Mouse (Mus musculus) liver, embryonic 14.5 days (tissue): ENCODE data around the gene Aqp12.

ENCODE experiments used
- CTCF ChIP-seq: IDR thresholded peaks from 2 replicates; pipeline ENCODE4 v1.5.1; 2016; ENCODE audit warnings: antibody characterized with exemption, low read depth, control low read depth
- EP300 ChIP-seq: IDR thresholded peaks from 2 replicates; pipeline ENCODE4 v1.6.1; 2016; ENCODE audit warnings: antibody characterized with exemption, low read depth

DNA sequence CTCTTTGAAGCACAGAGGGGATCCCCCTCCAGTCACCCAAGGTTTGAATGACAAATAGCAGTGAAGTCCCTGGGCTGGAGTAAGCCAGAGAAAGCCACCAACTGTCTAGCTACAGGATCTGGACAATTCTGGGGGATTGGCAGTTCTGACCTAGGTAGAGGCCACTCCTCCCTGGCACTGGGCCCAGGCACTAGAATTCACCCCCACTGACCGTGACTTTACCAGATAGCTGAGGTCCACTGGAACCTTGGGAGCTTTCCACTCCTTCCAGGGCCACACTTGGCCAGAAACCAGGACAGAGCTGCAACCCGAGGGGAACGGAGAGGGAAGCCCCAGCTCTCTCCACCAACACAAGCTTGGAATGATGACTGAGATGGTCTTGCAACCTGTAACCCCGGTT is 3.1 kb downstream of the Aqp12 start:
- TF ChIP-seq CTCF (no peak), EP300 (no peak)
